Mouse (Mus musculus) brain, embryonic 14.5 days (tissue): ENCODE measurements around the gene Gm43720.

Experiments
- CTCF ChIP-seq: fragments of 200-500 bp; IDR thresholded peaks from 2 replicates; pipeline ENCODE4 v1.5.1; 2012; ENCODE audit warnings: inconsistent platforms, mild to moderate bottlenecking, moderate library complexity, borderline replicate concordance; ENCODE audit not compliant: insufficient read depth, insufficient read length; ENCODE audit errors: extremely low read depth
- POLR2A ChIP-seq: fragments of 200-500 bp; IDR thresholded peaks from 2 replicates; pipeline ENCODE4 v1.6.1; 2012; ENCODE audit warnings: mild to moderate bottlenecking, inconsistent platforms, borderline replicate concordance; ENCODE audit not compliant: poor library complexity, insufficient read depth, insufficient read length, severe bottlenecking; ENCODE audit errors: extremely low read depth

DNA sequence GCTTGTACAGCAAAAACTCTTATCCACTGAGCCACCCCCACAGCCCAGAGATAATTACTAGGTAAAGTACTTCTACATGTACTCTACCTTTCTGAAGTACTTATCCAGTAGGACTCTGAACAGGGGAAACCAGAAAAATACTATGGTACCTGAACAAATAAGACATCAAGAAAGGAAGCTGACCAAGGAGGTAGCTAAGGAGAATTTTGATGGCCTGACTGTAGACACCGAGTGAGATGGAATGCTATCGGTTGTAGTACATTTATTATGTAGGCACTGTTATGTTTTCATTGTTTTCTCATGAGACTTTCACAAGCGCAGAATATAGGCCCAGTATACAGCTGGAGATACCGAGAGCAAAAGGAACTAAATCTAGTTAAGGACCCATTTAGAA is 22.2 kb downstream of the Gm43720 start:
- no peak for TF ChIP-seq POLR2A
- TF ChIP-seq CTCF, result no peak
